Mouse (Mus musculus) CH12.LX (cell line): ENCODE data around the gene Gnaz.

ENCODE experiments used
- CTCF ChIP-seq, 2 experiments: IDR thresholded peaks in 1 of 2; conservative IDR thresholded peaks in 1 of 2; 2 replicates each; pipeline ENCODE4 v1.5.1; 2011 to 2012; ENCODE audit warnings: low read depth in 2 of 2, low read length in 2 of 2, improper control_type of control experiment in 1 of 2, inconsistent platforms in 1 of 2, mild to moderate bottlenecking in 1 of 2, moderate library complexity in 1 of 2
- MXI1 ChIP-seq: IDR thresholded peaks from 2 replicates; pipeline ENCODE4 v1.6.1; 2011; ENCODE audit warnings: mild to moderate bottlenecking, low read depth, low read length, improper control_type of control experiment
- POLR2A ChIP-seq: IDR thresholded peaks from 2 replicates; pipeline ENCODE4 v1.6.1; 2011; ENCODE audit warnings: low read depth, mild to moderate bottlenecking, improper control_type of control experiment, low read length
- RCOR1 ChIP-seq: conservative IDR thresholded peaks from 2 replicates; pipeline ENCODE4 v1.6.1; 2012; ENCODE audit warnings: low read depth, mild to moderate bottlenecking, inconsistent platforms, low read length, improper control_type of control experiment

GRCm38 (mm10) chr10:75045831-75046230, 78.9 kb downstream of the Gnaz start:
- TF ChIP-seq POLR2A (no peak), CTCF (conservative IDR thresholded peaks at IDR 0.05 in 1 of 2, IDR thresholded peaks at IDR 0.05 in 1 of 2; ENCODE audit: low read depth in 2 of 2, low read length in 2 of 2) (no peak), RCOR1 (no peak), MXI1 (no peak)
